Mouse (Mus musculus) thymus, postnatal 0 days (tissue): Measurements from ENCODE around the gene Uba1. TPM values are rescaled to one million over a fixed set of nuclear protein-coding genes. Genes with fewer than 3 reads are reported as not detected.

Source experiments
- DNase-seq: peaks from one replicate; pipeline ENCODE4 v3.0.0-alpha.2; 2015; ENCODE audit warnings: low spot score
- polyA plus RNA-seq: library from polyadenylated mRNA; unstranded; fragments of >200 nt; fragmentation: Nextera tagmentation; extraction: Ambion mirVana; gene quantifications from 2 replicates; pipeline ENCODE4 v1.2.1, GENCODE M21; 2015

Uba1 gene
- 135 and 139 TPM in 2 replicates for polyA plus RNA-seq

DNA sequence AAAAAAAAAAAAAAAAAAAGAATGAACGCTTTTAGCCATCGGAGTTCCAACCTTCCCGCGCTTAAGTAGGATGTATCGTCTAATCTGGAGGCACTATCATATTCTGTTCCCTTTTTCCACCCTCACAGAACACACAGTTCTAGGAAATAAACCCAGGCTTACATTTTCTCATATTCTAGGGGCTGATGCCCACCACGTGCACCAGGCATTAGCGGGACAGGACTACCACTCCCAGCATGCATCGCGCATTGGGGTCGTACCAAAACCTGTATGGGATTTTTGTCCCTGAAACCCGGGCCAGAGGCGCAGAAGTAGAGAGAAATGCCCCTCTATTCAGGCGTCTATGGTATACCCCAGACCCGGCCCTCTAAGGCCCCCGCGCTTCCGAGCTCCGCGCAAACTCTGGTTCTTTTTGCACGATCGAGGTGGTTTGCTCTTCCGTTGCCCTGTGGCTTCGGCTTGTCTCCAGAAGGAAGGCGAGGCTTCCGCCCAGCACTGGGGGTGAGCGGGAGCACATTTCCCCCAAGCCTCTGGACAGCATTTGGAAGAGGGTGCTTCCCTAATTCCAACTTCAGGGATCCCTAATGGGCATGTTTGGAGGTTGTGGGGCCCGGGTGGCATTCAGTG lies at the start of gene Uba1:
Gene Uba1 (plus strand): TSS at position 301 of the 627 bp plus-strand sequence.
- peak; percentile 91 for DNase-seq

DNA sequence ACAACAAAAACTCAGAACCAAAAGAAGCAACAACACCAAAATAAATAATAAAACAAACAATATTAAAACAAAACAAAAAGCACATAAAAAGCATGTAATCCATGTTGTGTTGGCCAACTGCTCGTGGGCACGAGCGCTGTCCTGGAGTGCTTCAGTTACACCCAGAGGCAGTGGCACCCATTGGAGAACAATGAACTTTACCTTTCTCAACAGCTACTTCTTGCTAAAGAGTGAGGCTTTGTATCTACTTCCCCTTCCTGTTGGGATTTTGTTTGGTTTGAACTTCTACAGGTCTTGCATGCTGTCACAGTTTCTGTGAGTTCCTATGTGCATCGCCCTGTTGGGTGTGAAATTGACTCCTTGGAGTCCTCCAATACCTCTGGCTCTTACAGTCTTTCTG lies 49.6 kb upstream of the Uba1 start:
- no peak for DNase-seq

DNA sequence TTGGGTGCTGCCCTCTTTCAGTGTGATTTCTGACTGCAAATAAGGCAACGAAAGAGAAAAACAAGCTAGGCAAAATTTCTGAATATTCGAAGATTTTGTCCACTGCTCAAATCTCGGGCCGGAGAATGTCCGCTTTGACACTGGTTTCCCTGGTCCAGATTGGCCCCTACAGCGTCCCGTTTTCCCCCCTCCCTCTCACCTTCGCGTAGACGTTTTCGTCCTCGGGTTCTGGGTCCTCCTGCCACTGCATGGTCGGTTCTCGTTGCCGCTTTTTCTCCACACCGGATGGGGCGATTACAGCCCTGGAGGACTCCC lies 41.3 kb upstream of the Uba1 start:
- DNase-seq = no peak

DNA sequence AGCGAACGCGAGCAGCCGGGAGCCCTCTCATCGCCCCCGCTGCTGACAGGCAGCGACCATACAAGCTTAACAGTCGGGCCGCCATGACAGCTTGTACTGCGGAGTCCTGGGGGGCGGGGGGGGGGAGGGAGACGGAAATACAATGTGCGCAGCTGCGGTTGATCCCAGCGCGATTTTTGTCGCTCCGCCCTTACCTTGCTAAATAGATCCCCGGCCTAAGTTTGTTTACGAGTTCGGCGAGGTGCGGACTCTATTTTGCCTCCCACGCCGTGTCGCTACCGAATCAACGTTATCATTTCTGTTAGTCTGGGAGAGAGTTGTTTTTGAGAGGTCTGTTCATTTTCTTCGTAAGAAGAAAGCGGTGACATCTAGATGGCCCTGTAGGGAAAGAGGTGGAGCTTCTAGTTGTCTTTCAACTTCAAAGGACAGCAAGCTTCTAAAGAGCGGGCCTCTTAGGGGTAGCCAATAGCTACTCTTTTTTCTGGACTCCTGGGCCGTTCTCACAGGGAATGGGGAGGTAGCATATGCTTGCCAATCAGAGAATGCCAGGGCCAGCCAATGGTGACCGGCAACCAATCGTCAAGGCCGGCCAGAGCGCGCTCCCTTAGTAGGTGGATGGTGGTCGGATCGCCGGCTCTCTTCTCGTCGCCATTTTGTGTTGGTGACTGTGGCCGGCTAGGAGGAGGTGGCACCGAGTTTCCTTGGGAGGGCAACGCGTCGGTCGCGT lies 40.8 kb upstream of the Uba1 start, which contains the start of the genes Rbm10 and Ndufb11:
Gene Rbm10 (plus strand): TSS at position 328 of the 727 bp plus-strand sequence.
Gene Ndufb11 (minus strand): TSS at position 444 of the 727 bp plus-strand sequence.
- peak; percentile 82 for DNase-seq

DNA sequence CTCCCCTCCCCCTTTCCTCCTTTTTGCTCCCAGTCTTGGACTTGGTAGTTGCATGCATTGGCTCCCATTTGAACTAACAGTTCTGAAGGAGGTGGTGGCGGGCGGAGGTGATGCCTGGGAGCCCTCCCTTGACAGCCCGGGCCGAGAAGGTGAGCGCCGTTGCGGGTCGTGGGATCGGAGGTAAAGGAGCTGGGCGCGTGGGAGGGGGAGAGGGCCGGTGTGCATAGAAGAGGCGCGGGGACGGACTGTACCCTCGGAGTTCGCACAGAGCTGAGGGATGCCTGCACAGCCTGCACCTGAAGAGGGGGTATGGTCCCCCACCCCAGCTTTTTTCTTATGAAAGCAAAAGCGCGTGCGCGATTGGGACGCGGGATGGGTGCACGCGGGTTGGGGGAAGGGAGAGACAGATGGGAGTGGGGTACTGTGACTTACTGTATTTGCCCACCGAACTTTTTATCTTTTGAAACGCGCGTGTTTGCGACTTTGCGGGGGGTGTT lies 40.2 kb upstream of the Uba1 start:
- peak; percentile 58 for DNase-seq

DNA sequence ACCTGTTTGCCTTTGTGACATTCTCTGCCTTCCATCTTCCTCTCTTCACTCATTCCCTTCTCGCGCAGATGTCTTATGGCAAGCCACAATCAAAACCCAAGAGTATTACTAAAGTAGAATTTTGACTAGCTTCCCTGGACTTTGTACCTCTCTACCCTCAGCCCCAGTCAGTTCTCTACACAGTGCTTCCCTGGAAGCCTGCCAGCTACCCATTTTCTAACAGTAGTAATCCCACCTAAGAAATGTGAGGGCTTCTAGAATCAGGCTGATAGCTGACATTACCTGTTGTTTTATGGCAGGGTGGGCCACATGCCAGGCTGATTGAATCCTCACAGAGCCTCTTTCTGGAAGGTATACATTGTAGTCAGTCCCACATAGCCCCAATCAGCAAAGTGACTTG lies 20.0 kb upstream of the Uba1 start:
- no peak for DNase-seq

DNA sequence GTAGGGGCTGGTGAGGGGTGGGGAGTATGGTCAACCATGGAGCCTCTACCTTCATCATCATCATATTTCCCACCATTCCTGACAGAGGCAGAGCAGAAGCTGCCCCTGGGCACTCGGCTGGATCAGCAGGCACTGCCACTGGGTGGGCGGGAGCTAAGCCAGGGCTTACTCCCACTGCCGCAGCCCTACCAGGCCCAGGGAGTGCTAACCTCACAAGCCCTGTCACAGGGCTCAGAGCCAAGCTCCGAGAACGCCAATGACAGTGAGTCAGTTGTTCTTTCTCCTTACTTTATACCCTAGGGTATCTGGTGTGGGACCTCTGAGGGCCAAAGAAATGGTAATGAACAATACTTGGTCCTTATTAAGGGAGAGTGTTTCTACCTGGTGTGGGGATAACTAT lies 13.3 kb upstream of the Uba1 start:
- no peak for DNase-seq

DNA sequence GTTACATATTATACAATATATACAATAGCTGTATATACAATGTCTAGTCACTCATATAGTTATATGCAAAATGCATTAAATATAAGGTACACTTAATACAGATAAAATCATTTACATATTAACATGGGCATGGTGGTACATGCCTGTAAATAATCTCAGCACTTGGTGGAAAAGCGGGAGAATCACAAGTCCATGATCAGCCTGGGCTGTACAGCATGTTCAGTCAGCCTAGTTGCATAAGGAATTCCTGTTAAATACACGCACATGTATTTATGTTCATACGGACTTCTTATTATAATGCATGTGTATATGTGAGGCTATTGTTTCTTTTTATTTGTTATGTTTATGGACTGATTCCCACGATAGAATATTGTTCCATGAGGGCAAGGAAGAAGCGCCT lies 533 bp upstream of the Uba1 start:
- no peak for DNase-seq

DNA sequence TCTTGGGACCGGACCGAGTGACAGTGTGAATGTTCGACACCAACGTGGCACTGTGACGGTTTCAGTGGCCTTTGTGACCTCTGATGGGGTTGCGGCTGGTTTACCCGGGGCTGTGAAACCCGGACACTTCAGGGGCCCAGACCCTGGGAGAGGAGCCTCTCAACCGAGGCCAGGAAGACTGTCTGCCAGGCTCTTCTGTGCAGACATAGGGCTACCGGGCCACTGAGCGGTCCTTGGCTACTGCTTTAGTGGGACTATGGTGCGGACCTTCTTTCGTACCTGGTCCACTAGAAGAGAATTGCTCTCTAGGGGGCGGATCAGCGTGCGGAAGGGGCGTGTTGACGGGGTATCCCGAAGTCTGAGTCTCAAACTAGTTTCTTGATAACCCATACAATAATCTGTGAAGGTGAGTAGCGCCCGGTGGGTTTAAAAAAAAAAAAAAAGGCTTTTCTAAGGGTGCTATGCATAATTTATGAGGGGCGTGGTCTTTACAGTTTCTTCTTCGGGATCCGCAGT lies 823 bp downstream of the Uba1 start:
- peak; percentile 9 for DNase-seq

DNA sequence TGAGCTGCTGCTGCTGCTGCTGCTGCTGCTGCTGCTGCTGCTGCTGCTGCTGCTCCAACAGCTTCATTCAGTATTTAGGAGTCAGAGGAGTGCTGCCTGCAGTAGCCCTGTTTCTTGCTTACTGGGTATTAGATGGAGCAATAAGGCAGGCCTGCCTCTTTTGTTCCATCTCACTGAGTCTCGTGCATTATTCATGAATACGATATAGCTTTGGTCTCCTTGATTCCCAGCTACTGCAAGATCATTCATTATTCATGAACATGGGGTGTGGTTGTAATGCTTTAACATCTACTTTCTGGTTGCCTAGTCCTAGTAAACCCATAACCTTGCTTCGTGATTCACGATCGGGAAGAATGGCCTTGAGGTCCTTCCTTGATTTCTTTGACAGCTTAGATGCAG lies 4.2 kb downstream of the Uba1 start:
- DNase-seq = no peak

DNA sequence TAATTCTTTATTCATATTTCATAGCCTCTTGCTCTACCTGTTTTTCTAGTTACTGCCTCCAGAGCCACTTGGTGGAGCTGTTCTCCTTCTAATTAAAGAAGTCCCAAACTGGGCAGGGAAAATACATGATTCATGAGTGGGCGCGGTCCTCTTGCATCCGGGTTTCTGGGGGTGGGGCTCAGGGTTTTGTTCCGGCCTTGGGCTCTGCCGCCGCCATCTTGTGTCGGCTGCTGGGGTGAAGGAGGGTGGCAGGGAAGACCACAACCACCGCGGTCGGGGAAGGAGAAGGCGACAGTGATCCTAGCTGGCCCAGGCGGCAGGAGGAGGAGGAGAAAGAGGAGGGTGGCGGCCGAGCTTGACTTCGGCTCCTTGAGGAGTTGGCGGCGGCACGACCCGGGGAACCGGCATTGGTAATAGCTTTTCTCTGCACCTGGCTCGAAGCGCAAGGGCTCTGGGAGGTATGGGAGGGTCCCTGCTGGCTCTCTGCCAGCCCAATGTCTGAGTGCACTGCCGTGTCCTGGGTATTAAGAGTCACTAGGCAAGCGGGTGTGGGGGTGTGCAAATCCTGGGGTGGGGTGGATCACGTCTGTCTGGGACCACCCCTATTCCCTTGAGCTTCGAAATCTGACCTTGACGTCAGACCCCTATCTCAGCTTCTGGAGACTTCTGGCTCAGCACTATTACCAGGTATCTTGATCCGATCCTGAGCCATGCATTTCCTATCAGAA lies 4.8 kb downstream of the Uba1 start:
- DNase-seq = peak; percentile 88

DNA sequence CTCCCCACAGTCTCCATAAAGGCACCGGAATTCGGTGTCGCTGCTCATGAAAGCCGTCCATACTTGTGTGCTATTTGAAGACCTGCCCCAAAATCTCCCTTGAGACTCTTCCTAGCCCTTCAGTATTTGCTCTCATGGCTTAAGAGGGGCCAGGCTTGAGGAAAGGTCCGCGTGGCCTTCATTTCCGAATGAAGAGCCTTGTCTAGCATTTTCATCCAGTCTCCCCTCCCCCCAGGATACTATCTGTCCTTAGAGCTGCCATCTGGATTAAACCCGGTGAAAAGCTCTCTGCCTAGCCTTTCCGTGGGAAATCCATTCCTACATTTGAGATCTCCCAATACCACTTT lies 5.3 kb downstream of the Uba1 start:
- DNase-seq = peak; percentile 3

DNA sequence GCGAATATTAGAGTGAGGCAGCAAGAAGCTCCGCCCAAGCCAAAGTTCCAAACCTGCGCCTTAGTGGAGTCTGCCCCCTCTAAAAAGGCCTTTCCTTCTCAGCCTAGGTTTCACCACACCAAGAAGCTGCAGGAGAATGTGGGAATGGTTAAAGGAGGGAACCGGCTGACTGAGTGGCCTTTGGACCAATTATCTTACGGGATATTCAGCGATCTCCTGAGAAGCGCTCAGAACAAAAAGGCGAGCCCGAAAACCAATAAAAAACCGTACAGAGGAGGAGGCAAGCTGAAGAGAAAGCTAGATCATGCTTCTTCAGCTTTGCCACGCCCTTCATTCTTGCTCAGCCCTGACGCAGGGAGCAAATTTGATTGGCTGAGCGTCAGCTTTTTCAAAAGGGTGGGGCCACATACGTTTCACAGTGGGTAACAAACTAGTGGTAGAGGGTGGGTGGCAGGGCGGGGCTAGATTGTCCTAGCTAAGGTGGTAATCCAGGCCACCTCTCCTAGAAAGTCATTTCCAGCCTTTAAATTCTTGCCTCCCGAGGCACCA lies 29.5 kb downstream of the Uba1 start, which contains the start of gene Cdk16:
Gene Cdk16 (plus strand): TSS at position 436 of the 549 bp plus-strand sequence.
- DNase-seq = peak; percentile 91

DNA sequence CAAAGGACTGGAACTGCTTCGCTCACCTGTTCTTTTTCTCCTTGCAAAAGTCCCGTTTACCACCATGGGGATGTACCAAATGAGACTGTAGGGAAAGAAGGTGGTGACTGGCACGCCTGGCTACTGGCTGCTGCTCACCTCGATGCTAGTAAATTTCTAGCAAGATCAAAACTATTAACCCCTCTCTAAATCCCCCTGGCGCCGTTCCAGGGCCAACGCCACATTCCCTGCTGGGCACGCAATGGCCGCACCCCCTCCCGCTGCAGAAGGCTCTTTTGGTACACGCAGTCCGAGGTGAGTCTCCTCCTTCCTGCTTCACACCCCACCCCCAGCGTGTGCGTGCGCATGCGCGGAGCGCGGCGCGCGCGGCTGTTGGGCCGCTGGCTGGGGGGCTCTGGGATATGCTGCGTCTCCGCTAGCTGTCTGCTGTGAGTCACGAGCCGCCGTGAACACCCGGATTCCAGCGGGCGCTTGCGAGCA lies 30.0 kb downstream of the Uba1 start:
- DNase-seq = peak; percentile 87

DNA sequence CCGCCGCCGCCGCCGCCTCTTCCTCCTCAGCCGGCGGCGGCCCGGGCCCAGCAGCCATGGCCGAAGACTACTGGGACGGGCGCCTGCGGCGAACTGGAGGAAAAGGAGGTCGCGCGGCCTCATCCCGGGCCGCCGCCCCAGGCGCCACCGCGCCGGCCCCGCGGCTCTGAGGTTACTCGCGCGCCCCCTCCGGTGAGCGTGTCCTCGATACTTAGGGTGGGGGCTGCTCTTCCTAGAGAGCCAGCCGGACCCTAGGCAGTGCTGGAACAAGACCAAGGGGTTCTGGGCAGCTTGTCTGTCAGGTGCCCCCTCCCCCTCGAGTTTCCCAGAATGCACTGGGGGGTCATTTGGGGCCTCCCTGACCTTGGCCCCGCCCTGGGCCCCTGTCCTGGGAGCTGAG lies 30.5 kb downstream of the Uba1 start:
- DNase-seq = peak; percentile 51

DNA sequence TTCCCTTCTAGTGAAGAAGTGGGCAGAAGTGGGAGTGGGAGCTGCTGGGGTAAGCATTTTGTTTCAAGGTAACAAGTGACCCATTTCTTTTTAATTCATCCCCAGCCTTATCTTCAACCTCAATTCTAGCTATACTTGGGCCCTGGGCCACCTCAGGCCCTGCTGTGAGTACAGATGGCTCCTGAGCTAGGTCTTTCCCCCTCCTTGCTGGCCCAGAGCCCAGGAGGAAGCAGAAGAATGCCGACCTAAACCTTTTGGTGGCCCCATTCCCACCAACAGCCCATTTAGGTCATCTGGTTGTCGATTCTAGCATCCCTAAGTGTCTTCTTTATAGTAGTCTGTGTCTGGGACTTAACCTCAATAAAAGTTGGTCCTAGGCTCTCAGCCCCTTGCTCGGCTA lies 33.4 kb downstream of the Uba1 start:
- no peak for DNase-seq

DNA sequence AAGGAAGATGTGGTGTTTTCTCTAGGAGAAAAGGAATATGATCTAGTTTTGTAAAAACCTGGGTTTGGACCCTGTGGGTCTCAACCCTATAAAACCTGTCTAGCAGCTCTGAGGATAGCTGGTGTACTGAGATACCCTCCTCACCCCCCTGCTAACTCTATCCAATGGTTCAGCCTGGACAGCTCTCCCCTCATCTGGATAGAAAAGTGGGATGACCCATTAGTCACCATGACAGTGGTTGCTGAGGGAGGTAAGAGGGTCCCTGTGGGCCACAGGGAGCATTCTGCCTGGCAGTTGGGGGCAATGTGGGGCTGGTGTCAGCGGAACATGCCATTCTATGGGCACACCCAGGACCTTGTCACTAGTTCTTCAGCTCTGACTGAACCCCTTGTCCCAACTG lies 34.5 kb downstream of the Uba1 start:
- DNase-seq = no peak

DNA sequence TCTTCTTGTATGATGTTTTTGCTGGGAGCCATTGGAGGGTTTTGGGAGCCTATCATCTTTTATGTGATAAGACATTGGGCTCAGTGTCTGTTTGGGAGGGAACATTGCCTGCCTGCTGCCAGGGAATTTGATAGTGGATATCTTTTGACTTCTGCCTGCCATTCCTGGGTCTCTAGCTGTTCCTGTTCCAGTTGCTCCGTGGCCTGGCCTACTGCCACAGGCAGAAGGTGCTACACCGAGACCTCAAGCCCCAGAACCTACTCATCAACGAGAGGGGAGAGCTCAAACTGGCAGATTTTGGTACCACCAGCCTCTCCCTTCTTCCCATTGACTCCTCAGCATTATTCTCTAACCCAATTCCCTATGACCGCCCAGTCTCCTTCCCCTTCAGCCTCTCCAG lies 37.7 kb downstream of the Uba1 start:
- DNase-seq = no peak

DNA sequence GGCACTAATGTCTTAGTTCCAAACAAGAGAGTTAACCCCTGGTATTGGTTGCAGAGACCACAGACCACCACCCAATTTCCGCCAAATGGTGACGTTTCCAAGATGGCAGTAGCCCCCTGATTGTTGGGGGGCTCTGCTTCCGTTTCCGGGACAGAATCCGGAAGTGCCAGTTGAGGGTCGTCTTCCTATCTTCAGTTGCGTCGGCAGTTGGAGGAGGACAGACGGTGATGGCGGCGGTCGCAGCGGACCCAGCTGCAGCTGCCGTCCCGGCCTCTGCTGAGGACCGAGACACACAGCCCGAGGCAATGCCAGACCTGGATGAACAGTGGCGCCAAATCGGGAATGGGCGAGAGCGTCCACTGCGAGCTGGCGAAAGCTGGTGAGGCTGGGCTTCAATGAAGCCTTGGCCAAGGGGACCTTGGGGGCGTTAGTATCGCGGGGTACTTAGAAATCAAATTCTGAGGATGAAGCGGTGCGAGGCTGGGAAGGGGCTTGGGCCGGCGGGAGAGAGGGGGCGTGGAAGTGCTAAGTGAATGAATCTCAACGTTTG lies 45.7 kb downstream of the Uba1 start, which contains the start of gene Usp11:
Gene Usp11 (plus strand): TSS at position 166 of the 550 bp plus-strand sequence.
- DNase-seq = peak; percentile 61

DNA sequence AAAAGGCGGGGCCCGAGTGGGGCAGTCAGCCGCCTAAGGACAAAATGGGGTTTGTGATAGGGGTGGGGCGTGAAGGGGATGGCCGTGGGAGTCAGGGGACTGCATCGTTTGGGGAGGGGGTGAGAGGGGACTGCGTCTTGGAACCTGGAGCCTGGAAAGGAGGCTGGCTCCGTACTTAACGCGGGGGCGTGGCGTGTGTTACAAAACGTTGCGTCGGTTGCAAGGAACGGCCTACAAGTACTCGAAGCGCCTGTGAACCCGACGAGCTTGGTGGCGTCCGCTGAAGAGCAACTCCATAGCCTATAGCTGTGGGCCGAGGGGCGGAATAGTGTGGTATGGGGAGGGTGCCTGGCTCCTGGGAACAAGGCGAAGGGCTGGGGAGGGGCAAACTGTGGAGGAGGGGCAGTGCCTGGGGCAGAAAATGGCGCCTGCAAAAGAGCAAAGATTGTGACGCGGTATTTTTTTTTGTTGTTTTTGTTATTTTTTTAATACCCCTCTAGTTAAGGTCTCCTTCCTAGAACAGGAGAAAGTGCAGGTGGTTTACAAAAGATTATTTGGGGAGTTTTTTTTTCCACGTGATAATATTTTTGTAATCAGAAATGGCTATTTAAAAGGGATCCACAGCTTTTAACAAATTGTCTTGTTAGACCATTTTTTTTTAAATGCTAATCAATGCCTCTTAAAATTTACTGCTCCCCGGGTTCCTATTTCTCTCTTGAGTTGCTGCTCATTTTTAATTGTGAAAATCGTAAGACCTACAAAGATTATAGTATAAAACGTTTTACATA lies 46.4 kb downstream of the Uba1 start:
- peak; percentile 76 for DNase-seq
